Mouse (Mus musculus) thymus, adult 2 months (tissue): Measurements from ENCODE around the gene Vdr.

Experiments used
- CTCF ChIP-seq: fragments of 200-500 bp; IDR thresholded peaks from 2 replicates; pipeline ENCODE4 v1.5.1; 2012; ENCODE audit warnings: mild to moderate bottlenecking, control low read depth, low read length, moderate library complexity, borderline replicate concordance; ENCODE audit not compliant: control insufficient read depth, poor library complexity, insufficient read depth; ENCODE audit errors: extremely low read depth
- POLR2A ChIP-seq: fragments of 200-500 bp; IDR thresholded peaks from 2 replicates; pipeline ENCODE4 v1.6.1; 2012; ENCODE audit warnings: mild to moderate bottlenecking, low read length, control low read depth, moderate library complexity; ENCODE audit not compliant: control insufficient read depth, poor library complexity, insufficient read depth; ENCODE audit errors: extremely low read depth

GRCm38 (mm10) chr15:97847866-97848265, 62.6 kb downstream of the Vdr start:
- TF ChIP-seq POLR2A (no peak), CTCF (no peak)
